Mouse (Mus musculus): ENCODE measurements around the gene Nrxn3.

Gene Nrxn3

GRCm38 (mm10) chr12:89073167-89073743 lies 350.6 kb downstream of the Nrxn3 start:
- no peak for DNase-seq

GRCm38 (mm10) chr12:89074551-89075295 lies 352.0 kb downstream of the Nrxn3 start:
- DNase-seq: no peak

- no peak for DNase-seq
These were observed 371.3 kb downstream of the Nrxn3 start for GRCm38 (mm10) chr12:89093806-89094479.

DNA sequence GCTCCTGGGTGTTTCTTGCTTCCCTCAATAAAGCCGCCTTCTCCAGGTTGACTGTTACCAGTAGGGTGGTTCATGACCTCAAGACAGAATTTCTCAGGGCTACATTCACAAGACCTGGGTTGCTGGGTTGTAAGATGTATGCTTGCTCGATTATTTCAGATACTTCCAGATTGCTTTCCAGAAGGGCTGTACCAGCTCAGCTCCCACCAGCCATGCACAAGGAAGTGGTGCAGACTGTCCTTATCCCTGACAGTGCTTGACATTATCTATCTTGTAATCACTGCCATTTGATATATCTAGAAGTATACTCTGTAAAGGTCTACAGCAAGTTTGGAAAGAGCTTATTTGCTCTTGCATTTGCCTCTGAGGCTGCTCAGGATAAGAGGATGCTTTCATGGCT lies 374.9 kb downstream of the Nrxn3 start:
- no peak for DNase-seq

GRCm38 (mm10) chr12:89106029-89106733 lies 383.5 kb downstream of the Nrxn3 start:
- peak; percentile 86 for DNase-seq

GRCm38 (mm10) chr12:89106881-89107584 lies 384.4 kb downstream of the Nrxn3 start:
- peak; percentile 18 for DNase-seq

GRCm38 (mm10) chr12:89109779-89110335 lies 387.2 kb downstream of the Nrxn3 start:
- DNase-seq: no peak

DNA sequence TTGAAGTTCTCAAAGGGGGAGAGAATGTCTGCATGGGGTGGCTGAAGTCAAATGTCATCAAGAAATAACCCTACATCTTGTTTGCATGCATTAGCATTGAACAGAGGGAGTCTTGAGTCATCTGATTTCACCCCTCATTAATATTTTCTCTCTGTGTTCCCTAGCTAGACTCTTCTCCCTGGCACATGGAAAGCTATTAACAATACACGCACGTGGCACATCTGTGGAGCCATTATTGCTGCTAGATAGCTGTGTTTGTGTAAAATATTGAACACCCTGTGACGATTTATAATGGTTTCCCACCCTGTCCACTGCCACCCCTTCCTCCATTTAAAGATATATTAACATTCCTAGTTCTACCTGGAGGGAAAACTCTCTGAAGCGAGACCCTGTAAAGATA lies 405.9 kb downstream of the Nrxn3 start:
- no peak for DNase-seq

GRCm38 (mm10) chr12:89129139-89129907 lies 406.6 kb downstream of the Nrxn3 start:
- no peak for DNase-seq

GRCm38 (mm10) chr12:89134333-89134732 lies 411.7 kb downstream of the Nrxn3 start:
- peak; percentile 6 for DNase-seq

GRCm38 (mm10) chr12:89134774-89135307 lies 412.2 kb downstream of the Nrxn3 start:
- DNase-seq: no peak

GRCm38 (mm10) chr12:89148974-89149411 lies 426.3 kb downstream of the Nrxn3 start:
- no peak for DNase-seq

DNA sequence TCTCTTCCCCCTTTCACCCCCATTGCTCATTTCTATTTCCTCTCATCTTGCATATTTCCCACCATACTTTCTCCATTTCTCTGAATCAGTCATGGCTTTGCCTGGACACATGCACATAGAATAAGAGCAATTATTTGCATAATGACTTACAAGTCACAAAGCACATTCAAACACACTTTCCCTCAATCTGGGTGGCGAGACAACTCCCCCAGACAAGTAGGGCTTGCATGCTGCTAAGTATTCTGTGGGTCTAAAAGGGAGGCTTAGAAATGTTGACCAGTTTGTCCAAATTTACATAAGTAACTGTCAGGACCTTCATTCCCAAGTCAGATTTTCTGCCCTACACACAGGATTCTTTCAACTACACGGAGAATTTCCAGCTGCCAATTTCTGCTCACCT lies 426.8 kb downstream of the Nrxn3 start:
- DNase-seq: no peak

GRCm38 (mm10) chr12:89156086-89156757 lies 433.5 kb downstream of the Nrxn3 start:
- DNase-seq: peak; percentile 65

DNA sequence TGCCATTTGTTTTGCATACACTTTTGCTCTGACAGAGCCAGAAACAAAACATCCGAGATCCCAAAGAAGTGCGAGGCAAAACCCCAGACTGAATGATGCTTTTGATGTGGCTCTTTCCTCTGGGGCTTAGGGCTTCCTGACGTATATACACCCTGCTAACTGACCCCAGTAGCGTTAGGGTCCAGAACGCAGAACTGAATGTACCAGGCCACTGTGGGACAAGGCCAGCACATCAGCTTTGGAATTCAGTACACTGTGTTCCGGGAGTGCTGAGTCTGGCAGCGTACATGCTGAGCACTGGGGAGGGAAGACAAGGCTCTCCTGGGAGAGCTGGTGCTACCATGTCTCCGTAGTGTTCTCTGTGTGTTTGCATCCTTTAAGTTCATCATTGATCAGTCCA lies 436.7 kb downstream of the Nrxn3 start:
- DNase-seq: peak; percentile 54

GRCm38 (mm10) chr12:89174306-89175159 lies 451.9 kb downstream of the Nrxn3 start:
- DNase-seq: no peak

GRCm38 (mm10) chr12:89179970-89180666 lies 457.4 kb downstream of the Nrxn3 start:
- peak; percentile 44 for DNase-seq

DNA sequence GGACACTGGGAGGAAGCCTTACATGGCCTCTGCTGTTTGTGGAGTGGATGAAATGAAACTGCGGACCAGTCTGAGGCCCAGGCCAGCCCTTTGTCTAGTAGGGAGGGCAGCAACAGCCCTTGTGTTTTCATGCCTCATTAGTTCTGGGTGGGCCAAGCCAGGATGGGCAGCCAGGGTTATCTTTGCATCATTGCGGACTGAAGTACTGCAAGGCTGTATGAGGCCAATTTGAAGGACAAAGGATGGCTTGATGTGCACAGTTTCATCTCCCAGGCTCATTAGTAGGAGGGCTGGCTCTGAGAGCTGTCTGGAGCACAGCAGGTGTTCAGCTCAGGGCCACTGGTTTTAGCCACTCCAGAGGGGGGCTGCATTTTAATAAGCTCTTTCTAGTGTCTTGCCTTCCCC lies 458.5 kb downstream of the Nrxn3 start:
- no peak for DNase-seq

All from lung, postnatal 10 days (tissue).